In the genomic region with DNA sequence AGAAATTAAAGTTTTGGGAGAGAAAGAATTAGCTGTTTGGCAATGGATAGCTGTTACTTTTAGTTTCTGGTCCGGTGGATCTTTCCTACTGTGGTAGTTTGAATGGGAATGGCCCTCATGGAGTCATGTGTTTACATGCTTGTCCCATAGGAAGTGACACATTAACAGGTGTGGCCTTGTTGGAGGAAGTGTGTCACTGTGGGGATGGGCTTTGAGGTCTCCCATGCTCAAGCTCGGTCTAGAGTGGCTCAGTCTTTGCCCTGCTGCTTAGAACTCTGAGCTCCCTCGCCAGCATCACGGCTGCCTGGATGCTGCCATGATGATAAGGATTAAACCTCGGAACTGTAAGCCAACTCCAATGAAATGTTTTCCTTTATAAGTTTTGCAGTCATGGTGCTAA, we compare ENCODE assay signal across 13 mouse cellular contexts. TPM values are rescaled to one million over a fixed set of nuclear protein-coding genes. Genes with fewer than 3 reads are reported as not detected.
DNase-seq lines count a peak whose midpoint lies in the region; ATAC-seq and TF ChIP-seq lines count a peak whose summit lies in the region.
"Had no signal": no experiment of that assay in that cellular context is flagged by ENCODE, and none has a peak within 500 bp of the region (broad histone marks: within the 10 kb centered on the region; RNA-seq: fewer than 3 reads in every experiment).

No protein-coding gene starts in this region.

- no peak overlapping the region for H3ac ChIP-seq in myocyte (ENCODE audit: control insufficient read depth, insufficient read length)

- H3K4me3 ChIP-seq in heart, embryonic 14.5 days (ENCODE audit: control insufficient read depth in 1 of 2, insufficient read depth in 1 of 2, low read depth in 1 of 2, low read length in 2 of 2): no peak overlapping the region
- no peak overlapping the region for H3K4me3 ChIP-seq in liver, embryonic 12.5 days
- H3K4me3 ChIP-seq in myocyte: peak overlapping the region; percentile 59

- peaks cover 0 to 2% of the 10 kb centered on the region in 2 experiments; a peak in 1 of 4 replicates for H3K4me1 ChIP-seq in heart, embryonic 14.5 days (ENCODE audit: control insufficient read depth in 2 of 2, insufficient read depth in 2 of 2, low read length in 2 of 2)
- peaks cover 35% of the 10 kb centered on the region for H3K4me1 ChIP-seq in liver, embryonic 12.5 days

- no peaks in the 10 kb centered on the region for H3K27me3 ChIP-seq in heart, embryonic 14.5 days (ENCODE audit: control insufficient read depth, insufficient read depth, low read length)
- H3K27me3 ChIP-seq in liver, embryonic 12.5 days (replicated peaks): no peaks in the 10 kb centered on the region
- no peaks in the 10 kb centered on the region for H3K27me3 ChIP-seq in myocyte (ENCODE audit: control insufficient read depth, insufficient read depth, insufficient read length)
- H3K27me3 ChIP-seq: forebrain, embryonic 15.5 days; stomach, embryonic 15.5 days had no signal

- peak overlapping the region; percentile 79 for H3K4me2 ChIP-seq in heart, embryonic 14.5 days (ENCODE audit: low read length)
- H3K4me2 ChIP-seq in liver, embryonic 12.5 days: peak overlapping the region; percentile 80
- peak overlapping the region; percentile 99 for H3K4me2 ChIP-seq in myocyte (ENCODE audit: low read depth)

- no peaks in the 10 kb centered on the region for H3K79me2 ChIP-seq in myocyte (ENCODE audit: control insufficient read depth, insufficient read depth)

- no peak for DNase-seq in heart, postnatal 14 days
- no peak for DNase-seq in liver
- peak; percentile 33 for DNase-seq in ZHBTc4 (ENCODE audit: low read depth, low spot score)
- DNase-seq in urinary bladder, adult 2 months (ENCODE audit: low spot score): no peak
- DNase-seq in cerebellum, adult 9-11 months: no peak
- DNase-seq: cerebellum, adult 11 months; kidney, postnatal 10 days had no signal

- ATAC-seq in heart, embryonic 14.5 days (ENCODE audit: insufficient number of reproducible peaks, insufficient read depth, low FRiP score, low read depth): no peak
- ATAC-seq in liver, embryonic 12.5 days: no peak

- no peak for TF ChIP-seq POLR2A in myocyte (IDR thresholded peaks at IDR 0.05; ENCODE audit: insufficient read length, low read depth)

- WGBS in heart, embryonic 14.5 days: 86% methylated on average over 5 of the region's 5 CpGs
- 80% methylated on average over 5 of the region's 5 CpGs for WGBS in liver, embryonic 12.5 days (ENCODE audit: insufficient replicate concordance)

- H3K9me3 ChIP-seq in heart, embryonic 14.5 days (ENCODE audit: control insufficient read depth, low read length): no peaks in the 10 kb centered on the region
- H3K9me3 ChIP-seq in liver, embryonic 12.5 days (replicated peaks): no peaks in the 10 kb centered on the region
- H3K9me3 ChIP-seq: forebrain, embryonic 15.5 days; midbrain, embryonic 10.5 days; stomach, embryonic 15.5 days had no signal

- peaks cover 10% of the 10 kb centered on the region for H3K36me3 ChIP-seq in heart, embryonic 14.5 days (ENCODE audit: control insufficient read depth, insufficient read depth, low read length)
- peaks cover 7% of the 10 kb centered on the region for H3K36me3 ChIP-seq in liver, embryonic 12.5 days
- H3K36me3 ChIP-seq in myocyte (ENCODE audit: control insufficient read depth, insufficient read depth): no peaks in the 10 kb centered on the region
- H3K36me3 ChIP-seq: forebrain, embryonic 15.5 days; midbrain, embryonic 10.5 days; stomach, embryonic 15.5 days had no signal

- intact Hi-C loops in heart, postnatal 14 days (cut with DNase I): loop anchor here (5.0 kb wide), 1 partner anchor 46 kb away; the partner anchor contains the start of genes Gng5 and Spata1

- H3K9ac ChIP-seq in heart, embryonic 14.5 days (ENCODE audit: low read length): no peak overlapping the region
- H3K9ac ChIP-seq in liver, embryonic 12.5 days: no peak overlapping the region; the same call in 1 of the 2 replicates

- no peak overlapping the region for H3K27ac ChIP-seq in heart, embryonic 14.5 days (replicated peaks in 1 of 2; ENCODE audit: control insufficient read depth in 1 of 2, insufficient read depth in 1 of 2, low read depth in 2 of 2, low read length in 2 of 2)
- H3K27ac ChIP-seq in liver, embryonic 12.5 days: no peak overlapping the region

TF ChIP-seq in myocyte, 11 proteins besides CTCF, POLR2A, EP300 and RAD21:
- no peak for TF ChIP-seq E2F4 (IDR thresholded peaks at IDR 0.05; ENCODE audit: insufficient read depth)
- TF ChIP-seq MYOG (IDR thresholded peaks at IDR 0.05; ENCODE audit: control insufficient read depth in 1 of 3, insufficient read depth in 1 of 3, insufficient read length in 2 of 3, low read depth in 2 of 3): no peak
- TF ChIP-seq TCF3 (IDR thresholded peaks at IDR 0.05; ENCODE audit: insufficient read length, low read depth): no peak
- TF ChIP-seq MAX (IDR thresholded peaks at IDR 0.05; ENCODE audit: low read depth): no peak
- TF ChIP-seq REST (IDR thresholded peaks at IDR 0.05; ENCODE audit: insufficient read depth, insufficient read length): no peak
- no peak for TF ChIP-seq TCF12 (IDR thresholded peaks at IDR 0.05; ENCODE audit: insufficient read depth, poor library complexity, severe bottlenecking)
- TF ChIP-seq USF1 (IDR thresholded peaks at IDR 0.05; ENCODE audit: low read depth): no peak
- TF ChIP-seq MYOD1 (IDR thresholded peaks at IDR 0.05; ENCODE audit: control insufficient read depth in 1 of 3, insufficient read length in 2 of 3, low read depth in 2 of 3): no peak
- TF ChIP-seq POLR2AphosphoS2 (IDR thresholded peaks at IDR 0.05; ENCODE audit: insufficient read length, low read depth): no peak
- TF ChIP-seq CEBPB (IDR thresholded peaks at IDR 0.05; ENCODE audit: insufficient read depth, poor library complexity, severe bottlenecking): no peak
- no peak for TF ChIP-seq SRF (IDR thresholded peaks at IDR 0.05; ENCODE audit: control insufficient read depth, insufficient read length, low read depth)

RNA-seq across cellular contexts. Expression of gene Ctbs, which starts 1.8 kb away (rescaled TPM):
- polyA plus RNA-seq in heart, embryonic 14.5 days (2014; fragmentation: Nextera tagmentation; extraction: Ambion mirVana): 11.3 and 11.5 TPM in 2 replicates
- total RNA-seq in heart, postnatal 14 days (2021): 1 to 10 TPM; 4.0 to 4.7 TPM
- polyA plus RNA-seq in liver, embryonic 12.5 days (2016; fragmentation: Nextera tagmentation; extraction: Ambion mirVana): 5.5 and 6.4 TPM in 2 replicates
- polyA plus RNA-seq in myocyte (2012; fragmentation: generic; extraction: Trizol): 2.9 TPM
- polyA plus RNA-seq in urinary bladder, adult 2 months (2012; rRNA removed): 6.2 and 6.7 TPM in 2 replicates

RNA-seq across cellular contexts. Expression of gene Ssx2ip, which starts 46.9 kb away (rescaled TPM):
- polyA plus RNA-seq in heart, embryonic 14.5 days (2014; fragmentation: Nextera tagmentation; extraction: Ambion mirVana): 17.1 and 19.6 TPM in 2 replicates
- total RNA-seq in heart, postnatal 14 days (2021): 10 to 100 TPM in 1 of 2 experiments, 1 to 10 TPM in 1; 8.9 to 11.0 TPM
- 157 TPM in 2 replicates for polyA plus RNA-seq in liver, embryonic 12.5 days (2016; fragmentation: Nextera tagmentation; extraction: Ambion mirVana)
- 13.5 TPM for polyA plus RNA-seq in myocyte (2012; fragmentation: generic; extraction: Trizol)
- 10.9 and 13.8 TPM in 2 replicates for polyA plus RNA-seq in urinary bladder, adult 2 months (2012; rRNA removed)

RNA-seq across cellular contexts. Expression of gene Spata1, which starts 48.2 kb away (rescaled TPM):
- polyA plus RNA-seq in heart, embryonic 14.5 days (2014; fragmentation: Nextera tagmentation; extraction: Ambion mirVana): 5.5 and 6.5 TPM in 2 replicates
- 1 to 10 TPM; 2.7 to 3.6 TPM for total RNA-seq in heart, postnatal 14 days (2021)
- polyA plus RNA-seq in liver, embryonic 12.5 days (2016; fragmentation: Nextera tagmentation; extraction: Ambion mirVana): 1.3 and 2.5 TPM in 2 replicates
- polyA plus RNA-seq in myocyte (2012; fragmentation: generic; extraction: Trizol): 1.0 TPM
- polyA plus RNA-seq in urinary bladder, adult 2 months (2012; rRNA removed): 3.8 and 5.2 TPM in 2 replicates

RNA-seq across cellular contexts. Expression of gene Gng5, which starts 48.2 kb away (rescaled TPM):
- polyA plus RNA-seq in heart, embryonic 14.5 days (2014; fragmentation: Nextera tagmentation; extraction: Ambion mirVana): 1,503 and 1,593 TPM in 2 replicates
- total RNA-seq in heart, postnatal 14 days (2021): 100 to 1,000 TPM; 201 to 215 TPM
- polyA plus RNA-seq in liver, embryonic 12.5 days (2016; fragmentation: Nextera tagmentation; extraction: Ambion mirVana): 678 and 702 TPM in 2 replicates
- polyA plus RNA-seq in myocyte (2012; fragmentation: generic; extraction: Trizol): 451 TPM
- polyA plus RNA-seq in urinary bladder, adult 2 months (2012; rRNA removed): 275 and 321 TPM in 2 replicates
